Mouse (Mus musculus): ENCODE data around the gene Cacna1d. TPM values are rescaled to one million over a fixed set of nuclear protein-coding genes. Genes with fewer than 3 reads are reported as not detected.

Gene Cacna1d
- polyA plus RNA-seq, 1 experiment from 2014 or later, result 0.12 TPM

DNA sequence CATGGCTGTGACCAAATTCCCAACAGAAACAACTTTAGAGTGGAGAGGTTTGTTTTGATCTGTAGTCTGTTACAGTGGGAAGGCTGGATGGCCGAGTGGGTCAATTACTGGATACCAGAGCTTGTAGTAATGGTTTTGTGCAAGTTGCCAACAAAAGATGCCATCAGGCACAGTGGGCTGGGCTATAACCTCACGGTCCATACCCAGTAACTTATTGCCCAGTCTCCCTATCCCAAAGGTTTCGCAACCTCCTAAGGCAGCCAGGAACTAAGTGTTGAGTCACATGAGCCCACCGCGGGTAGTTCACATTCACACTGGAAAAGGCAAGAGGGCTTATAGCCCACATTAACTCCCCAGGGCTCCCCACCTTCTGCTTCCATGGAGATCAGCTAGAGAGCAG is 474.6 kb downstream of the Cacna1d start:
- no peak for ATAC-seq (ENCODE audit: low read depth)
- H3K4me3 ChIP-seq (ENCODE audit: low read depth, low read length), result no peak overlapping the region
- peaks cover 4% of the 10 kb centered on the region; the same call in 1 of the 2 replicates for H3K4me1 ChIP-seq (ENCODE audit: control insufficient read depth, low read depth, low read length)
- H3K27ac ChIP-seq (ENCODE audit: low read length), result no peak overlapping the region
- H3K9ac ChIP-seq (ENCODE audit: low read depth, low read length), result no peak overlapping the region
- no peaks in the 10 kb centered on the region for H3K36me3 ChIP-seq (ENCODE audit: control insufficient read depth, insufficient read depth)
- no peaks in the 10 kb centered on the region for H3K27me3 ChIP-seq (ENCODE audit: control insufficient read depth, insufficient read depth, low read depth, low read length)
- no peak overlapping the region for H3K4me2 ChIP-seq (ENCODE audit: low read depth, low read length)
- 61% methylated on average over 5 of the region's 5 CpGs for WGBS (ENCODE audit: insufficient replicate concordance)
- H3K9me3 ChIP-seq (replicated peaks; ENCODE audit: control insufficient read depth, low read length), result no peaks in the 10 kb centered on the region

GRCm38 (mm10) chr14:30015008-30015407 is 476.2 kb downstream of the Cacna1d start:
- no peak overlapping the region for H3K9ac ChIP-seq (ENCODE audit: low read depth, low read length)
- 47% methylated on average over 1 of the region's 1 CpGs for WGBS (ENCODE audit: insufficient replicate concordance)

GRCm38 (mm10) chr14:30014487-30014886 is 476.8 kb downstream of the Cacna1d start:
- Histone ChIP-seq H3K4me1 (ENCODE audit: control insufficient read depth, low read depth, low read length) (peaks cover 4% of the 10 kb centered on the region; the same call in 1 of the 2 replicates), H3K9me3 (replicated peaks; ENCODE audit: control insufficient read depth, low read length) (no peaks in the 10 kb centered on the region), H3K9ac (ENCODE audit: low read depth, low read length) (no peak overlapping the region), H3K4me3 (ENCODE audit: low read depth, low read length) (no peak overlapping the region), H3K4me2 (ENCODE audit: low read depth, low read length) (no peak overlapping the region), H3K27ac (ENCODE audit: low read length) (no peak overlapping the region), H3K36me3 (ENCODE audit: control insufficient read depth, insufficient read depth) (no peaks in the 10 kb centered on the region), H3K27me3 (ENCODE audit: control insufficient read depth, insufficient read depth, low read depth, low read length) (peaks cover 1% of the 10 kb centered on the region)
- no peak for ATAC-seq (ENCODE audit: low read depth)
- 37% methylated on average over 10 of the region's 10 CpGs for WGBS (ENCODE audit: insufficient replicate concordance)

More at GRCm38 (mm10) chr14:30015008-30015407, 476.2 kb downstream of the Cacna1d start:
- Histone ChIP-seq H3K9me3 (replicated peaks; ENCODE audit: control insufficient read depth, low read length) (no peaks in the 10 kb centered on the region), H3K36me3 (ENCODE audit: control insufficient read depth, insufficient read depth) (no peaks in the 10 kb centered on the region), H3K4me2 (ENCODE audit: low read depth, low read length) (no peak overlapping the region), H3K27me3 (ENCODE audit: control insufficient read depth, insufficient read depth, low read depth, low read length) (no peaks in the 10 kb centered on the region), H3K4me3 (ENCODE audit: low read depth, low read length) (no peak overlapping the region), H3K27ac (ENCODE audit: low read length) (no peak overlapping the region), H3K4me1 (ENCODE audit: control insufficient read depth, low read depth, low read length) (peaks cover 4% of the 10 kb centered on the region; the same call in 1 of the 2 replicates)
- no peak for ATAC-seq (ENCODE audit: low read depth)

DNA sequence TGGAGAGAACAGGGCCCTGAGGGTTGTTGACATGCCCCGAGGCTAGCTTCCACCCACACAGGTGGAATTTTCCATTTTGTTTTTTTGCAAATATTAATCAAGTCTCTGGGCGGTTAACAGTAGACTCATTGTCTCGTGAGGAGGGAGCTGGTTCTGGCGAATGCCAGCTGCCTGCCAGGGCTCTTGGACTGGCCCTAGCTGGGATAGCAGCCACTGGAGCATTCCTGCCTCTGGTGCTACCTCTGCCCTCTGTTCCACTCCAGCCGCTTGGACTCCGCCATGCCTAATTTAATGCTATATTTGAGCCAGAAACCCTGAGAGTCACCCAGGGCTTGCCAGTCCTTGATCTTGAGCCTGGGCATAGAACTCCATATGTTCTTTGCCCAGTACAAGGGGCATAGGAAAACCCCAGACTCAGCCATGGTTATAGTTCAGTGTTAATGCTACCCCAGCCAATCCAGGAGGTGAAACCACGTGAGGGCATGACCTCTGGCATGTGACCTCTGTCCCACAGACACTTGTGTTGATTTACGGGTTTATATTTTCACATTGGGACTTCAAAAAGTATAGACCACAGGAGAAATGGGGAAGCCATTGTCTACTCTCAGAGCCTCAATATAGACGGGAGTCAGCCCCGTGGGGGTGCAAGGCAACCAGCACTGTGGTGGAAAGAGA is 479.2 kb downstream of the Cacna1d start:
- no peak for ATAC-seq (ENCODE audit: low read depth)
- H3K4me1 ChIP-seq (ENCODE audit: control insufficient read depth, low read depth, low read length), result peaks cover 4% of the 10 kb centered on the region; the same call in 1 of the 2 replicates
- no peaks in the 10 kb centered on the region for H3K36me3 ChIP-seq (ENCODE audit: control insufficient read depth, insufficient read depth)
- H3K4me2 ChIP-seq (ENCODE audit: low read depth, low read length), result no peak overlapping the region
- no peak overlapping the region for H3K27ac ChIP-seq (ENCODE audit: low read length)
- no peaks in the 10 kb centered on the region for H3K9me3 ChIP-seq (replicated peaks; ENCODE audit: control insufficient read depth, low read length)
- peaks cover 15% of the 10 kb centered on the region for H3K27me3 ChIP-seq (ENCODE audit: control insufficient read depth, insufficient read depth, low read depth, low read length)
- no peak overlapping the region for H3K4me3 ChIP-seq (ENCODE audit: low read depth, low read length)
- no peak overlapping the region for H3K9ac ChIP-seq (ENCODE audit: low read depth, low read length)
- WGBS (ENCODE audit: insufficient replicate concordance), result 56% methylated on average over 10 of the region's 10 CpGs

DNA sequence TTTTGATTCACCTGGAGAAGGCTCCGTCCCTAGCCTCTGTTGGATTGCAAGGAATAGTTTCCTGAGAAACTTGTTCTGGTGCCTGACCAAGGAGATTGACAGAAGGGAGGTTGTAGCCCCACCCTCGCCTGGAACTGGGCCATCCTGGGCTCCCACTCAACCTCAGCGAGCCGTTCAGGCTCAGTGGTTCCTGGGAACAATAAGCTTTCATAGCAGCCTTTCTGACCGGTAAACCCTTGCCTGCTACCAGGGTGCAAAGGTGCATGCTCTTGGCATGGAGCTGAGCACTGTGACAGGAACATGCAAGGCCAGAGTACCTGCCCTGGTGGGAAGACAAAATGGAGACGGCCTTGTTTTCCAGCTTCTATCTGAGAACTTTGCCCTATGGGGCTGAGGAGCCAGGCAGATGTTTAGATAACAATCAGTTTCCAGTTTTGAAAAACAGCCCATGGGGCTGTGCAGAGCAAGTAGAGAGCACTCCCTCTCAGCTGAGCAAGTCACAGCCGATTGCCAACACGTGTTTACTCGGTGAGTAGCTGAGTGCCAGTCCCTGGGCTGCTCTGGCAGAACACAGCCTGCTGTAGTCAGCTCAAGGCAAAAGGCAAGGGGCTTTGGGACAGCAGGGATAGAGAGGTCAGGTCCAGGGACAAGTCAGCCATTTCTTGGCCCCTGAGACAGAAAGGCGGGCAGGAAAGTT is 481.2 kb downstream of the Cacna1d start:
- Histone ChIP-seq H3K27ac (ENCODE audit: low read length) (peak overlapping the region; percentile 62), H3K9me3 (replicated peaks; ENCODE audit: control insufficient read depth, low read length) (no peaks in the 10 kb centered on the region), H3K9ac (ENCODE audit: low read depth, low read length) (no peak overlapping the region), H3K27me3 (ENCODE audit: control insufficient read depth, insufficient read depth, low read depth, low read length) (peaks cover 15% of the 10 kb centered on the region), H3K4me1 (ENCODE audit: control insufficient read depth, low read depth, low read length) (peaks cover 4% of the 10 kb centered on the region; the same call in 1 of the 2 replicates), H3K4me2 (ENCODE audit: low read depth, low read length) (peak overlapping the region; percentile 54), H3K4me3 (ENCODE audit: low read depth, low read length) (peak overlapping the region; percentile 54), H3K36me3 (ENCODE audit: control insufficient read depth, insufficient read depth) (no peaks in the 10 kb centered on the region)
- peak; percentile 45 for ATAC-seq (ENCODE audit: low read depth)
- 54% methylated on average over 10 of the region's 10 CpGs for WGBS (ENCODE audit: insufficient replicate concordance)

- Histone ChIP-seq H3K4me2 (ENCODE audit: low read depth, low read length) (peak within 1 kb of the TSS; percentile 54), H3K9ac (ENCODE audit: low read depth, low read length) (peak within 1 kb of the TSS; percentile 60), H3K27me3 (ENCODE audit: control insufficient read depth, insufficient read depth, low read depth, low read length) (peaks cover 15% of the 10 kb centered on the region), H3K36me3 (ENCODE audit: control insufficient read depth, insufficient read depth) (no peaks in the 10 kb centered on the region), H3K27ac (ENCODE audit: low read length) (peak within 1 kb of the TSS; percentile 62), H3K4me3 (ENCODE audit: low read depth, low read length) (peak within 1 kb of the TSS; percentile 54), H3K4me1 (ENCODE audit: control insufficient read depth, low read depth, low read length) (peaks cover 4% of the 10 kb centered on the region; the same call in 1 of the 2 replicates), H3K9me3 (replicated peaks; ENCODE audit: control insufficient read depth, low read length) (no peaks in the 10 kb centered on the region)
- ATAC-seq (ENCODE audit: low read depth), result peak; percentile 88
- 9% methylated on average over 53 of the region's 54 CpGs for WGBS (ENCODE audit: insufficient replicate concordance)
Observed at GRCm38 (mm10) chr14:30008733-30009575, 482.3 kb downstream of the Cacna1d start, which contains the start of the genes Il17rb and Chdh. Gene Il17rb, minus strand, starts transcription at chr14:30008896. Gene Chdh, plus strand, starts transcription at chr14:30009023.

DNA sequence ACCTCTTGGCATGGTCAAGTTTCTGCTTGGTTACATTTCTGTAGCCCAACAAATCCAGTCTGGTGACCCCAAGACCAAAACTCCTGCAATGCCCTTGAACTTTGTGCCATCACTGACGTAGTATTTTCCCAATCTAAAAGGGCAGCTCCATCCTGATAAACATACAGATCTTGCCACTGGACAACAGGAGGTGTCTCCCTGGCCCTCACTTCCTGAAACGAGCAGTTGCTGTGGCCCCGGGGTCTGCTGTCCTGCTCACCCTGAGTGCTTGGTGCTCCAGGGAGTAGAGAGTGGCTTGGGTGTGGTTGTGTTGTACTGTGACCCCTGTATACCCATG is 491.8 kb downstream of the Cacna1d start:
- whole genome bisulfite sequencing (ENCODE audit: insufficient replicate concordance), result 42% methylated on average over 3 of the region's 3 CpGs
- Histone ChIP-seq H3K9ac (ENCODE audit: low read depth, low read length) (no peak overlapping the region), H3K4me1 (ENCODE audit: control insufficient read depth, low read depth, low read length) (peaks cover 19% of the 10 kb centered on the region), H3K4me2 (ENCODE audit: low read depth, low read length) (no peak overlapping the region), H3K36me3 (ENCODE audit: control insufficient read depth, insufficient read depth) (peaks cover 7% of the 10 kb centered on the region; the same call in 1 of the 2 replicates), H3K27ac (ENCODE audit: low read length) (peak overlapping the region; percentile 45), H3K9me3 (replicated peaks; ENCODE audit: control insufficient read depth, low read length) (no peaks in the 10 kb centered on the region), H3K4me3 (ENCODE audit: low read depth, low read length) (no peak overlapping the region), H3K27me3 (ENCODE audit: control insufficient read depth, insufficient read depth, low read depth, low read length) (no peaks in the 10 kb centered on the region)
- no peak for ATAC-seq (ENCODE audit: low read depth)

DNA sequence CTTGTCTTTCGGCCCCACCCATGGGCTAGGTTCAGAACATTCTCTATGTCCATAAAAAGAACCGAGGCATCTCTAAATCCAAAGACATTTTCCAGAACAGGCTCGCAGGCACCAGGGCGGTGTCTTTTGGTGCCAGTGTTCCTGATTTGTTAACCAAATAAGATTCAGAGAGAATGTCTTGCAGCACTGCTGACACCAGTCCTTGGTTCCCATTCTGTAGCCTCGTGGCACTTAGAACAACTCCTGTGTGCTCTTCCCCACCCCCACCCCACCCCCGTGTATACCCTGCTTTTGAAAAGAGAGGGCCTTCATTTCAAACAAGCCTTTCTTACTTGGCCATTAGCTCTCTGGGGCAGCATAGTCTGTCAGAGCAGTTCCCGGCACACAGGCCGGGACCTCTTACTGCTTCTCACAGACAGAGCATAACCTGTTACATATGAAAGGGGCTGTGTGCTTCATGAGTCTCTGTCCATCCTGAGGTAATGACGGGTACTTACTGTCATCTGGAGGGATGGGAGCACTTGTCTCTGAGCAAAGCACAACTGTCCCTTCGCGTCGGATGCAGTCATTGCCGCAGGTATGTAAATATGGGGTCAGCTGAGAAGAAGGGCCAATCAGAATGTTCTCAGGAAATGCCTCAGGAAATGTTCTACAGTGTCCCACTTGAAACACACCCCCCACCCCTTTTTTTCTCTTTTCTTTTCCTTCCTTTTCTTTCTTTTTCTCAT is 492.3 kb downstream of the Cacna1d start:
- no peak overlapping the region for H3K4me3 ChIP-seq (ENCODE audit: low read depth, low read length)

More for the DNA sequence above, 492.3 kb downstream of the Cacna1d start:
- H3K4me2 ChIP-seq (ENCODE audit: low read depth, low read length), result no peak overlapping the region
- 62% methylated on average over 13 of the region's 13 CpGs for WGBS (ENCODE audit: insufficient replicate concordance)
- peaks cover 8% of the 10 kb centered on the region for H3K36me3 ChIP-seq (ENCODE audit: control insufficient read depth, insufficient read depth)
- no peak overlapping the region; the same call in 1 of the 2 replicates for H3K27ac ChIP-seq (ENCODE audit: low read length)
- no peak overlapping the region for H3K9ac ChIP-seq (ENCODE audit: low read depth, low read length)
- H3K27me3 ChIP-seq (ENCODE audit: control insufficient read depth, insufficient read depth, low read depth, low read length), result no peaks in the 10 kb centered on the region
- H3K4me1 ChIP-seq (ENCODE audit: control insufficient read depth, low read depth, low read length), result peaks cover 19% of the 10 kb centered on the region
- no peak for ATAC-seq (ENCODE audit: low read depth)
- no peaks in the 10 kb centered on the region for H3K9me3 ChIP-seq (replicated peaks; ENCODE audit: control insufficient read depth, low read length)
